Mouse (Mus musculus): ENCODE measurements around the gene Nostrin.

GRCm38 (mm10) chr2:69234976-69235678 is 99.5 kb downstream of the Nostrin start:
- TF ChIP-seq ZC3H11A (IDR thresholded peaks at IDR 0.05; ENCODE audit: low read depth, low read length) (no peak), ELF1 (IDR thresholded peaks at IDR 0.05; ENCODE audit: low read depth, low read length) (no peak), MAFK (IDR thresholded peaks at IDR 0.05; ENCODE audit: borderline replicate concordance, low read depth, low read length) (no peak), ZKSCAN1 (IDR thresholded peaks at IDR 0.05; ENCODE audit: low read depth, low read length) (no peak)
